Mouse (Mus musculus): Measurements from ENCODE around the gene 4930558K02Rik. TPM values are rescaled to one million over a fixed set of nuclear protein-coding genes. Genes with fewer than 3 reads are reported as not detected.

4930558K02Rik gene
- total and polyA plus RNA-seq, 2 experiments from 2014 or later: not detected

GRCm38 (mm10) chr1:161924321-161924720 lies 55.1 kb downstream of the 4930558K02Rik start:
- TF ChIP-seq EP300 (IDR thresholded peaks at IDR 0.05; ENCODE audit: low read depth): no peak
- TF ChIP-seq CTCF (IDR thresholded peaks at IDR 0.05; ENCODE audit: low read depth): no peak

GRCm38 (mm10) chr1:161921928-161922327 lies 57.5 kb downstream of the 4930558K02Rik start:
- Histone ChIP-seq H3K27ac (ENCODE audit: low read depth) (no peak overlapping the region), H3K9me3 (replicated peaks; ENCODE audit: control insufficient read depth, low read length) (no peaks in the 10 kb centered on the region), H3K36me3 (replicated peaks; ENCODE audit: control insufficient read depth, insufficient read depth, low read length) (no peaks in the 10 kb centered on the region), H3K4me2 (ENCODE audit: low read depth, low read length) (no peak overlapping the region), H3K4me3 (ENCODE audit: low read depth, low read length) (no peak overlapping the region), H3K27me3 (ENCODE audit: control insufficient read depth, insufficient read depth, low read length) (no peaks in the 10 kb centered on the region), H3K9ac (replicated peaks; ENCODE audit: low read depth, low read length) (no peak overlapping the region), H3K4me1 (ENCODE audit: control insufficient read depth, insufficient read depth) (0 out of 2 replicates have a peak, but pooled peaks cover 3% of the 10 kb centered on the region)
- DNase-seq (ENCODE audit: low spot score) (no peak), ATAC-seq (ENCODE audit: insufficient read depth, low read depth) (no peak)
- TF ChIP-seq EP300 (IDR thresholded peaks at IDR 0.05; ENCODE audit: low read depth) (no peak), CTCF (IDR thresholded peaks at IDR 0.05; ENCODE audit: low read depth) (no peak)
- WGBS: 82% methylated on average over 6 of the region's 6 CpGs

More at GRCm38 (mm10) chr1:161924321-161924720, 55.1 kb downstream of the 4930558K02Rik start:
- no peaks in the 10 kb centered on the region for H3K36me3 ChIP-seq (replicated peaks; ENCODE audit: control insufficient read depth, insufficient read depth, low read length)
- H3K4me1 ChIP-seq (ENCODE audit: control insufficient read depth, insufficient read depth): 0 out of 2 replicates have a peak, but pooled peaks cover 3% of the 10 kb centered on the region
- no peak overlapping the region for H3K4me3 ChIP-seq (ENCODE audit: low read depth, low read length)
- H3K9me3 ChIP-seq (replicated peaks; ENCODE audit: control insufficient read depth, low read length): no peaks in the 10 kb centered on the region
- H3K27ac ChIP-seq (ENCODE audit: low read depth): no peak overlapping the region
- no peaks in the 10 kb centered on the region for H3K27me3 ChIP-seq (ENCODE audit: control insufficient read depth, insufficient read depth, low read length)
- WGBS: 84% methylated on average over 3 of the region's 3 CpGs
- H3K9ac ChIP-seq (replicated peaks; ENCODE audit: low read depth, low read length): no peak overlapping the region
- no peak overlapping the region for H3K4me2 ChIP-seq (ENCODE audit: low read depth, low read length)
- no peak for DNase-seq (ENCODE audit: low spot score)
- no peak for ATAC-seq (ENCODE audit: insufficient read depth, low read depth)

GRCm38 (mm10) chr1:161920475-161921454 lies 58.7 kb downstream of the 4930558K02Rik start:
- TF ChIP-seq CTCF (IDR thresholded peaks at IDR 0.05; ENCODE audit: low read depth): no peak
- no peak for TF ChIP-seq EP300 (IDR thresholded peaks at IDR 0.05; ENCODE audit: low read depth)
- 83% methylated on average over 9 of the region's 9 CpGs for WGBS
- H3K9me3 ChIP-seq (replicated peaks; ENCODE audit: control insufficient read depth, low read length): no peaks in the 10 kb centered on the region
- no peak overlapping the region for H3K9ac ChIP-seq (replicated peaks; ENCODE audit: low read depth, low read length)
- no peaks in the 10 kb centered on the region for H3K27me3 ChIP-seq (ENCODE audit: control insufficient read depth, insufficient read depth, low read length)
- H3K36me3 ChIP-seq (replicated peaks; ENCODE audit: control insufficient read depth, insufficient read depth, low read length): no peaks in the 10 kb centered on the region
- no peak overlapping the region for H3K4me3 ChIP-seq (ENCODE audit: low read depth, low read length)
- ATAC-seq (ENCODE audit: insufficient read depth, low read depth) (no peak), DNase-seq (ENCODE audit: low spot score) (no peak)
- 0 out of 2 replicates have a peak, but pooled peaks cover 3% of the 10 kb centered on the region for H3K4me1 ChIP-seq (ENCODE audit: control insufficient read depth, insufficient read depth)
- H3K4me2 ChIP-seq (ENCODE audit: low read depth, low read length): no peak overlapping the region
- H3K27ac ChIP-seq (ENCODE audit: low read depth): no peak overlapping the region

- Histone ChIP-seq H3K27me3 (ENCODE audit: control insufficient read depth, insufficient read depth, low read length) (no peaks in the 10 kb centered on the region), H3K27ac (ENCODE audit: low read depth) (no peak overlapping the region), H3K4me2 (ENCODE audit: low read depth, low read length) (no peak overlapping the region), H3K4me3 (ENCODE audit: low read depth, low read length) (no peak overlapping the region), H3K9ac (replicated peaks; ENCODE audit: low read depth, low read length) (no peak overlapping the region), H3K36me3 (replicated peaks; ENCODE audit: control insufficient read depth, insufficient read depth, low read length) (no peaks in the 10 kb centered on the region), H3K4me1 (ENCODE audit: control insufficient read depth, insufficient read depth) (no peaks in the 10 kb centered on the region), H3K9me3 (replicated peaks; ENCODE audit: control insufficient read depth, low read length) (no peaks in the 10 kb centered on the region)
- TF ChIP-seq CTCF (IDR thresholded peaks at IDR 0.05; ENCODE audit: low read depth) (no peak), EP300 (IDR thresholded peaks at IDR 0.05; ENCODE audit: low read depth) (no peak)
- DNase-seq (ENCODE audit: low spot score): no peak
- 94% methylated on average over 2 of the region's 2 CpGs for WGBS
- ATAC-seq (ENCODE audit: insufficient read depth, low read depth): no peak
Observed at GRCm38 (mm10) chr1:161919594-161919993, 59.8 kb downstream of the 4930558K02Rik start.

- Histone ChIP-seq H3K4me3 (ENCODE audit: low read depth, low read length) (no peak overlapping the region), H3K4me1 (ENCODE audit: control insufficient read depth, insufficient read depth) (no peaks in the 10 kb centered on the region), H3K27ac (ENCODE audit: low read depth) (no peak overlapping the region), H3K36me3 (replicated peaks; ENCODE audit: control insufficient read depth, insufficient read depth, low read length) (no peaks in the 10 kb centered on the region), H3K9ac (replicated peaks; ENCODE audit: low read depth, low read length) (no peak overlapping the region), H3K27me3 (ENCODE audit: control insufficient read depth, insufficient read depth, low read length) (no peaks in the 10 kb centered on the region), H3K9me3 (replicated peaks; ENCODE audit: control insufficient read depth, low read length) (no peaks in the 10 kb centered on the region), H3K4me2 (ENCODE audit: low read depth, low read length) (no peak overlapping the region)
- no peak for DNase-seq (ENCODE audit: low spot score)
- TF ChIP-seq EP300 (IDR thresholded peaks at IDR 0.05; ENCODE audit: low read depth): no peak
- TF ChIP-seq CTCF (IDR thresholded peaks at IDR 0.05; ENCODE audit: low read depth): no peak
- no peak for ATAC-seq (ENCODE audit: insufficient read depth, low read depth)
- WGBS: 55% methylated on average over 7 of the region's 7 CpGs
Observed at GRCm38 (mm10) chr1:161918682-161919372, 60.6 kb downstream of the 4930558K02Rik start.

Data from heart, postnatal 0 days (tissue).